Mouse (Mus musculus) heart, postnatal 0 days (tissue): ENCODE data around the gene Sept6.

Source experiments
- CTCF ChIP-seq: IDR thresholded peaks from 2 replicates; pipeline ENCODE4 v1.5.1; 2016; ENCODE audit warnings: antibody characterized with exemption, control low read depth, low read depth
- EP300 ChIP-seq: IDR thresholded peaks from 2 replicates; pipeline ENCODE4 v1.6.1; 2016; ENCODE audit warnings: antibody characterized with exemption, low read depth

DNA sequence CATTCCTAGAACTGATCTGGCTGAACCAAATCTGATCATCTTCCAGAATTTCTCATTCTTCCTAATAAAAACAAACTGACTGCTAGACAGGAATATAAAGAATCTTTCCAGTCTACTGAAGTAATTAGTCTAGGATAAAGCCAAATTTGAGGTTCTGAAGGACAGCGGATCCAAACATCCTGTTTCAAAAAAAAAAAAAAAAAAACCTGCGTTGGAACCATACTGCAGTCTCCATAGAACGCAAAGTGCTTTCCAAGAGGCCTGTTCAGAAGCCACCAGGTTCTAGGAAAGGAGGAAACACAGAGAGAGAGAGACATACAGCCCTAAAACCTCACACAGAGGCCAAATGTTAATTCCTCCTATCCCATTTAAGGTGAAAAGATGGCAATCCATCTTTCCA, 89.9 kb downstream of the Sept6 start:
- TF ChIP-seq CTCF (no peak), EP300 (no peak)
